8 mouse cellular contexts compared by ENCODE assay signal in genomic region chr6:29526281-29527251, GRCm38 (mm10). TPM values are rescaled to one million over a fixed set of nuclear protein-coding genes. Genes with fewer than 3 reads are reported as not detected.
DNase-seq lines count a peak whose midpoint lies in the region; ATAC-seq lines count a peak whose summit lies in the region.

Gene Irf5, plus strand, starts transcription at chr6:29526625.

- H3K27me3 ChIP-seq in neural tube, embryonic 12.5 days (replicated peaks), result peaks cover 55% of the 10 kb centered on the region

- WGBS in neural tube, embryonic 12.5 days, result under 1% methylated on average over 80 of the region's 96 CpGs

- peak within 1 kb of the TSS; percentile 98 for H3K4me2 ChIP-seq in neural tube, embryonic 12.5 days (replicated peaks)

- H3K9ac ChIP-seq in neural tube, embryonic 12.5 days, result peak within 1 kb of the TSS; percentile 57

- no peak within 1 kb of the TSS for H3K27ac ChIP-seq in neural tube, embryonic 12.5 days

- H3K36me3 ChIP-seq in neural tube, embryonic 12.5 days, result no peaks in the 10 kb centered on the region

- H3K4me1 ChIP-seq in neural tube, embryonic 12.5 days, result peaks cover 26% of the 10 kb centered on the region

- H3K4me3 ChIP-seq in neural tube, embryonic 12.5 days, result peak within 1 kb of the TSS; percentile 49

- DNase-seq in right cerebral cortex, postnatal 4 days, result peak; percentile 25
- no peak for DNase-seq in right cerebral cortex, postnatal 25 days
- peak; percentile 35 to 50 for DNase-seq in heart, postnatal 10 days
- peak; percentile 19 for DNase-seq in liver
- no peak for DNase-seq in ovary, adult 18-20 months (ENCODE audit: low spot score)
- no peak for DNase-seq in urinary bladder, postnatal 10 days (ENCODE audit: low spot score)

- ATAC-seq in common myeloid progenitor, adult 5-6 weeks (replicated peaks; ENCODE audit: low read depth, poor library complexity, severe bottlenecking), result no peak
- ATAC-seq in neural tube, embryonic 12.5 days (ENCODE audit: low FRiP score, low read depth), result peak; percentile 68

- intact Hi-C loops in heart, postnatal 10 days (cut with DNase I), result no loop called here

- H3K9me3 ChIP-seq in neural tube, embryonic 12.5 days, result no peaks in the 10 kb centered on the region

RNA-seq across cellular contexts. Expression of gene Irf5, which starts in this region (rescaled TPM):
- 14.8 and 18.6 TPM in 2 replicates for total RNA-seq in common myeloid progenitor, adult 5-6 weeks (2017)
- total RNA-seq in heart, postnatal 10 days (2021), result 1 to 10 TPM; 3.4 to 4.7 TPM
- polyA plus RNA-seq in neural tube, embryonic 12.5 days (2016; fragmentation: Nextera tagmentation; extraction: Ambion mirVana), result 2.4 and 3.5 TPM in 2 replicates

Comparison
In these comparisons a context has a peak if more than half of its experiments do, and no peak if none do; other contexts are left out.
1. DNase-seq: peak in right cerebral cortex, postnatal 4 days (single experiment), heart, postnatal 10 days (2 of 2) and liver (single experiment); none in right cerebral cortex, postnatal 25 days (single experiment), ovary, adult 18-20 months (single experiment) and urinary bladder, postnatal 10 days (single experiment).